Mouse (Mus musculus): ENCODE results near the gene Nt5c3b.

DNA sequence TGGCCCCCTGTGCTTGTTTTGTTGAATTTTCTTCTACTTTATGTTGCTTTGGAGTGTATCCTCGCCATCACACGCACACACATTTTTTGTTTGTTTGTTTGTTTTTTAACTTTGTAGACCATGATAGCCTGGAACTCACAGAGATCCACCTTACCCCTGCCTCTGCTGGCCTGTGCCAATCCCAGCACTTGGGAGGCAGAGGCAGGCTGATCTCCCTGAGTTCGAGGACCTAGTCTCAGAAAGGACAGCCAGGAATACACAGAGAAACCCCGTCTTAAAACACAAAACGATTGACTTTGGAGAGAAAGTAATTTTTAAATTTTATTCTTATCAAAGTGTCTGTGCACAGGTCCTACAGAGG lies 31.3 kb upstream of the Nt5c3b start:
- TF ChIP-seq CTCF (IDR thresholded peaks at IDR 0.05; ENCODE audit: borderline replicate concordance, insufficient read depth, low read depth, low read length) (no peak), POLR2A (IDR thresholded peaks at IDR 0.05; ENCODE audit: borderline replicate concordance, insufficient read depth, low read length) (no peak)

Data from cerebellum, adult 2 months (tissue).